Mouse (Mus musculus) intestine, embryonic 14.5 days (tissue): ENCODE results near the gene Hoxc5. TPM values are rescaled to one million over a fixed set of nuclear protein-coding genes. Genes with fewer than 3 reads are reported as not detected.

Experiments
- ATAC-seq: fragments of 200-750 bp; cut with Nextera tagmentation; replicated peaks from 2 replicates; pipeline ENCODE4 v1.8.0; 2017; ENCODE audit warnings: low read depth, moderate number of reproducible peaks, moderate TSS enrichment, moderate library complexity; ENCODE audit not compliant: low FRiP score, low TSS enrichment
- DNase-seq: peaks from one replicate; pipeline ENCODE4 v3.0.0-alpha.2; 2018; ENCODE audit warnings: low spot score
- H3K27ac ChIP-seq: fragments of 300-500 bp; sonication (generic); 2 replicates; pipeline ENCODE4 v1.5.1; 2014; ENCODE audit warnings: low read depth, mild to moderate bottlenecking, control low read depth
- H3K27me3 ChIP-seq: fragments of 300-500 bp; sonication (generic); replicated peaks from 2 replicates; pipeline ENCODE4 v1.6.1; 2014; ENCODE audit warnings: low read length, control low read depth; ENCODE audit not compliant: control insufficient read depth, insufficient read depth
- H3K36me3 ChIP-seq: fragments of 300-500 bp; sonication (generic); 2 replicates; pipeline ENCODE4 v1.6.1; 2014; ENCODE audit warnings: low read length, control low read depth; ENCODE audit not compliant: control insufficient read depth, insufficient read depth
- H3K4me1 ChIP-seq: fragments of 300-500 bp; sonication (generic); replicated peaks from 2 replicates; pipeline ENCODE4 v1.6.1; 2014; ENCODE audit warnings: low read length, control low read depth, mixed read lengths; ENCODE audit not compliant: control insufficient read depth, insufficient read depth
- H3K4me2 ChIP-seq: fragments of 300-500 bp; sonication (generic); 2 replicates; pipeline ENCODE4 v1.6.1; 2014; ENCODE audit warnings: low read length
- H3K4me3 ChIP-seq: fragments of 300-500 bp; sonication (generic); 2 replicates; pipeline ENCODE4 v1.5.1; 2014; ENCODE audit warnings: low read depth, low read length, control low read depth, mixed read lengths
- H3K9ac ChIP-seq: fragments of 300-500 bp; sonication (generic); 2 replicates; pipeline ENCODE4 v1.6.1; 2014; ENCODE audit warnings: mild to moderate bottlenecking, low read length
- H3K9me3 ChIP-seq: fragments of 300-500 bp; sonication (generic); 2 replicates; pipeline ENCODE4 v1.6.1; 2016; ENCODE audit warnings: low read length, control low read depth; ENCODE audit not compliant: control insufficient read depth
- WGBS: fragments of 180-500 bp; shearing (Covaris S2); extraction: QIAGEN DNeasy Blood & Tissue Kit; methylation state at CpG from one replicate; pipeline ENCODE4 v1.1.7; 2014; 5-methylcytosine and 5-hydroxymethylcytosine counted together
- polyA plus RNA-seq: library from polyadenylated mRNA; unstranded; fragments of >200 nt; fragmentation: Nextera tagmentation; extraction: Ambion mirVana; gene quantifications from 2 replicates; pipeline ENCODE4 v1.2.1, GENCODE M21; 2014

The Hoxc5 gene
- polyA plus RNA-seq, 1 experiment from 2014 or later: 12.2 TPM

GRCm38 (mm10) chr15:102978615-102979515, 11.6 kb downstream of the Hoxc5 start:
- Histone ChIP-seq H3K4me3 (no peak overlapping the region), H3K36me3 (no peaks in the 10 kb centered on the region), H3K9me3 (no peaks in the 10 kb centered on the region), H3K4me1 (no peaks in the 10 kb centered on the region), H3K27me3 (peaks cover 99% of the 10 kb centered on the region), H3K27ac (no peak overlapping the region), H3K9ac (no peak overlapping the region), H3K4me2 (0 out of 2 replicates have a peak overlapping the region, but pooled peaks have one; percentile 20)
- WGBS: 10% methylated on average over 13 of the region's 13 CpGs
- ATAC-seq (no peak), DNase-seq (no peak)

- ATAC-seq (no peak), DNase-seq (no peak)
- Histone ChIP-seq H3K4me3 (no peak overlapping the region), H3K27me3 (peaks cover 99% of the 10 kb centered on the region), H3K36me3 (no peaks in the 10 kb centered on the region), H3K9me3 (no peaks in the 10 kb centered on the region), H3K4me1 (no peaks in the 10 kb centered on the region), H3K4me2 (no peak overlapping the region), H3K9ac (no peak overlapping the region), H3K27ac (no peak overlapping the region)
- 19% methylated on average over 1 of the region's 1 CpGs for WGBS
These were observed 12.7 kb downstream of the Hoxc5 start for GRCm38 (mm10) chr15:102979936-102980335.

- WGBS: 5% methylated on average over 11 of the region's 11 CpGs
- Histone ChIP-seq H3K27me3 (peaks cover 99% of the 10 kb centered on the region), H3K9ac (no peak overlapping the region), H3K4me3 (no peak overlapping the region; the same call in 1 of the 2 replicates), H3K9me3 (no peaks in the 10 kb centered on the region), H3K4me1 (no peaks in the 10 kb centered on the region), H3K27ac (no peak overlapping the region), H3K36me3 (no peaks in the 10 kb centered on the region), H3K4me2 (peak overlapping the region; percentile 52)
- ATAC-seq: no peak
- DNase-seq: no peak
These were observed 13.1 kb downstream of the Hoxc5 start for GRCm38 (mm10) chr15:102980352-102980751.

- H3K27ac ChIP-seq: 0 out of 2 replicates have a peak overlapping the region, but pooled peaks have one; percentile 64
- under 1% methylated on average over 14 of the region's 14 CpGs for WGBS
- peaks cover 99% of the 10 kb centered on the region for H3K27me3 ChIP-seq
- H3K9ac ChIP-seq: peak overlapping the region; percentile 29
- H3K36me3 ChIP-seq: no peaks in the 10 kb centered on the region
- no peak for ATAC-seq
- no peak for DNase-seq
- no peaks in the 10 kb centered on the region for H3K4me1 ChIP-seq
- peak overlapping the region; percentile 52 for H3K4me2 ChIP-seq
- H3K4me3 ChIP-seq: peak overlapping the region; percentile 43
- H3K9me3 ChIP-seq: no peaks in the 10 kb centered on the region
These were observed 13.7 kb downstream of the Hoxc5 start for GRCm38 (mm10) chr15:102980912-102981311.

GRCm38 (mm10) chr15:102981379-102982288, 14.4 kb downstream of the Hoxc5 start:
- WGBS: under 1% methylated on average over 88 of the region's 88 CpGs
- peak overlapping the region; percentile 52 for H3K4me2 ChIP-seq
- H3K27ac ChIP-seq: peak overlapping the region; percentile 64
- H3K4me1 ChIP-seq: no peaks in the 10 kb centered on the region
- H3K27me3 ChIP-seq: peaks cover 99% of the 10 kb centered on the region
- H3K36me3 ChIP-seq: no peaks in the 10 kb centered on the region
- no peak for DNase-seq
- peak overlapping the region; percentile 43 for H3K4me3 ChIP-seq
- H3K9me3 ChIP-seq: no peaks in the 10 kb centered on the region
- peak overlapping the region; percentile 48 for H3K9ac ChIP-seq
- ATAC-seq: no peak; the same call in 1 of the 2 replicates

GRCm38 (mm10) chr15:102983716-102984115, 16.5 kb downstream of the Hoxc5 start:
- Histone ChIP-seq H3K27ac (no peak overlapping the region), H3K4me3 (no peak overlapping the region), H3K4me1 (peaks cover 4% of the 10 kb centered on the region; the same call in 1 of the 2 replicates), H3K27me3 (peaks cover 98% of the 10 kb centered on the region), H3K36me3 (no peaks in the 10 kb centered on the region), H3K9ac (no peak overlapping the region), H3K9me3 (no peaks in the 10 kb centered on the region), H3K4me2 (peak overlapping the region; percentile 52)
- ATAC-seq (no peak), DNase-seq (no peak)
- WGBS: 18% methylated on average over 12 of the region's 12 CpGs

- Histone ChIP-seq H3K9ac (no peak overlapping the region), H3K36me3 (no peaks in the 10 kb centered on the region), H3K4me3 (no peak overlapping the region), H3K4me1 (peaks cover 4% of the 10 kb centered on the region; the same call in 1 of the 2 replicates), H3K4me2 (no peak overlapping the region), H3K9me3 (no peaks in the 10 kb centered on the region), H3K27me3 (peaks cover 98% of the 10 kb centered on the region), H3K27ac (no peak overlapping the region)
- WGBS: 12% methylated on average over 10 of the region's 10 CpGs
- ATAC-seq: no peak
- DNase-seq: no peak
These were observed 17.3 kb downstream of the Hoxc5 start for GRCm38 (mm10) chr15:102984521-102984920.

GRCm38 (mm10) chr15:102984925-102985324, 17.7 kb downstream of the Hoxc5 start:
- 29% methylated on average over 3 of the region's 3 CpGs for WGBS
- Histone ChIP-seq H3K27ac (no peak overlapping the region), H3K9ac (no peak overlapping the region), H3K4me3 (no peak overlapping the region), H3K9me3 (no peaks in the 10 kb centered on the region), H3K4me2 (no peak overlapping the region), H3K36me3 (no peaks in the 10 kb centered on the region), H3K4me1 (peaks cover 4% of the 10 kb centered on the region; the same call in 1 of the 2 replicates), H3K27me3 (peaks cover 98% of the 10 kb centered on the region)
- DNase-seq (no peak), ATAC-seq (no peak)
